Mouse (Mus musculus) cortical plate, adult 2 months (tissue): Measurements from ENCODE around the gene Ncapg.

Source experiments
- CTCF ChIP-seq: fragments of 200-500 bp; IDR thresholded peaks from 2 replicates; pipeline ENCODE4 v1.5.1; 2011; ENCODE audit warnings: mild to moderate bottlenecking, control low read depth, low read length; ENCODE audit not compliant: insufficient read depth; ENCODE audit errors: extremely low read depth
- POLR2A ChIP-seq: fragments of 200-500 bp; IDR thresholded peaks from 2 replicates; pipeline ENCODE4 v1.6.1; 2011; ENCODE audit warnings: mild to moderate bottlenecking, low read length, control low read depth; ENCODE audit not compliant: insufficient read depth; ENCODE audit errors: extremely low read depth

DNA sequence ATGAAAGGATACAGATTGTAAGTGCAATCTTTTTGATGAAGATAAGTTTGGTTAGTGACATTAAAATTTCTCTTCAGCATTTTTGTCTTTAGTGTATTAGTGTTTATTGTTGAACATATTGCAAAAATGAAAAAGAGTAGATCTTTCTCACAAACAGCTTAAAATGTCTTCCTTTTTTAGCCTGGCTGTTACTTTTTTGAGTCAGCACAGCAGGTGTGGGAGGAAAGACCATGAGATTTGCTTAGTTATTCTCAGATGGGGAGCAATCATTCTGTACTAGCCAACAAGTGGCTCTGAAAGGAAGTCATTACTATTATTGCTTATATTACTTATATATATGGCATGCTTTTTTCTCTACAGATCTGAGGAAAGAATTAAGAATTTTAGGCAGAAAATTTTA lies 10.2 kb downstream of the Ncapg start:
- no peak for TF ChIP-seq CTCF
- TF ChIP-seq POLR2A, result no peak
